Mouse (Mus musculus): ENCODE results near the gene Myom1.

DNA sequence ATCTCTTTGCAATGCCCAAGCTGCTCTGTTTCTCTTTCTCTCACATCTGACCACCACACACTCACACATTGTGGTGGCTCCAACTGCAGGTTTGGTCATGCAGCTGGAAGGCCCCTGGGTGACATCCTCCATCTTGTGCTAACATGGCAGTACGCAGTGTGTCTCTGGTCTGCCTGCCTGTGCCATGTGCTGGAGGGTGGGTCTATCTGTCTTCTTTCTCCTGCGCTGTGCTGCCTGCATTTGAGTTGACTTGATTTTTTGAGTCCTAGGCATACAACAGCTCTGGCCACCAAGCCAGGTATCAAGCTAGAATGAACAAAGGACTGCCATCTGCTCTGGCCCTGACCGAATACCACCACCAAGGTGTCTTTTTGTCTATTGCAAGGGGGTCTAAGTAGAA is 15.7 kb downstream of the Myom1 start:
- TF ChIP-seq CTCF (IDR thresholded peaks at IDR 0.05; ENCODE audit: extremely low read depth, insufficient read depth, insufficient read length, insufficient replicate concordance) (no peak), POLR2A (IDR thresholded peaks at IDR 0.05; ENCODE audit: low read depth, low read length) (no peak)

Data from spleen, adult 2 months (tissue).